Mouse (Mus musculus) CH12.LX (cell line): Measurements from ENCODE around the gene Fbxo42. TPM values are rescaled to one million over a fixed set of nuclear protein-coding genes. Genes with fewer than 3 reads are reported as not detected.
A peak's percentile ranks its signal among the peaks of the same experiment; 100 is the strongest.

Source experiments
- DNase-seq: peaks from one replicate; pipeline ENCODE4 v3.0.0-alpha.2; 2013; ENCODE audit errors: extremely low read depth
- H3K27ac ChIP-seq: 2 replicates; pipeline ENCODE4 v1.5.1; 2012; ENCODE audit warnings: low read depth, mild to moderate bottlenecking, control low read depth, moderate library complexity; ENCODE audit not compliant: insufficient read depth
- H3K27me3 ChIP-seq: replicated peaks from 2 replicates; pipeline ENCODE3; 2012; ENCODE audit warnings: inconsistent platforms
- H3K36me3 ChIP-seq, 2 experiments: replicated peaks in 1 of 2; 2 replicates each; pipeline versions ENCODE3 to v1.6.1; 2012; ENCODE audit warnings: inconsistent platforms in 1 of 2, low read length in 1 of 2, mild to moderate bottlenecking in 1 of 2, mixed read lengths in 1 of 2, moderate library complexity in 1 of 2; ENCODE audit not compliant: control insufficient read depth in 1 of 2, insufficient read depth in 1 of 2
- H3K4me1 ChIP-seq, 2 experiments: 2 replicates each; pipeline ENCODE4 v1.6.1; 2012; ENCODE audit warnings: inconsistent platforms in 1 of 2, moderate library complexity in 1 of 2; ENCODE audit not compliant: insufficient read depth in 2 of 2, control insufficient read depth in 1 of 2
- H3K4me2 ChIP-seq: 2 replicates; pipeline ENCODE4 v1.6.1; 2012; ENCODE audit warnings: low read depth, mild to moderate bottlenecking, control low read depth; ENCODE audit not compliant: poor library complexity, insufficient read depth, severe bottlenecking
- H3K4me3 ChIP-seq, 3 experiments: fragments of 150-350 bp in 1 of 3; sonication (generic) in 1 of 3; replicated peaks in 1 of 3; 2 replicates each; pipeline versions ENCODE3 to v1.5.1; 2011 to 2012; ENCODE audit warnings: low read depth in 2 of 3, low read length in 2 of 3, mild to moderate bottlenecking in 2 of 3, moderate library complexity in 2 of 3, control low read depth in 1 of 3, improper control_type of control experiment in 1 of 3, inconsistent platforms in 1 of 3, mixed read lengths in 1 of 3; ENCODE audit not compliant: poor library complexity in 1 of 3
- H3K79me2 ChIP-seq: replicated peaks from 2 replicates; pipeline ENCODE4 v1.6.1; 2012; ENCODE audit warnings: mild to moderate bottlenecking, moderate library complexity; ENCODE audit not compliant: control insufficient read depth, poor library complexity, insufficient read depth, severe bottlenecking; ENCODE audit errors: extremely low read depth
- H3K9ac ChIP-seq: 2 replicates; pipeline ENCODE4 v1.6.1; 2012; ENCODE audit warnings: low read depth, mild to moderate bottlenecking, control low read depth, moderate library complexity; ENCODE audit not compliant: insufficient read depth
- H3K9me3 ChIP-seq: replicated peaks from 2 replicates; pipeline ENCODE3; 2012; ENCODE audit warnings: low read length, inconsistent platforms, mixed read lengths
- BHLHE40 ChIP-seq: IDR thresholded peaks from 2 replicates; pipeline ENCODE4 v1.6.1; 2011; ENCODE audit warnings: mild to moderate bottlenecking, low read depth, low read length, improper control_type of control experiment
- CHD1 ChIP-seq: IDR thresholded peaks from 2 replicates; pipeline ENCODE4 v1.6.1; 2012; ENCODE audit warnings: low read depth, low read length, improper control_type of control experiment, inconsistent platforms
- CHD2 ChIP-seq: IDR thresholded peaks from 2 replicates; pipeline ENCODE4 v1.6.1; 2011; ENCODE audit warnings: low read length, improper control_type of control experiment
- CTCF ChIP-seq, 2 experiments: IDR thresholded peaks in 1 of 2; conservative IDR thresholded peaks in 1 of 2; 2 replicates each; pipeline ENCODE4 v1.5.1; 2011 to 2012; ENCODE audit warnings: low read depth in 2 of 2, low read length in 2 of 2, improper control_type of control experiment in 1 of 2, inconsistent platforms in 1 of 2, mild to moderate bottlenecking in 1 of 2, moderate library complexity in 1 of 2
- E2F4 ChIP-seq: IDR thresholded peaks from 2 replicates; pipeline ENCODE4 v1.6.1; 2011; ENCODE audit warnings: low read depth, low read length, improper control_type of control experiment; ENCODE audit not compliant: insufficient replicate concordance
- ELF1 ChIP-seq: IDR thresholded peaks from 2 replicates; pipeline ENCODE4 v1.6.1; 2014; ENCODE audit warnings: low read depth, mild to moderate bottlenecking, inconsistent platforms, low read length, improper control_type of control experiment
- EP300 ChIP-seq: IDR thresholded peaks from 2 replicates; pipeline ENCODE4 v1.6.1; 2011; ENCODE audit warnings: low read length, improper control_type of control experiment
- ETS1 ChIP-seq: conservative IDR thresholded peaks from 2 replicates; pipeline ENCODE4 v1.6.1; 2012; ENCODE audit warnings: low read depth, mild to moderate bottlenecking, inconsistent platforms, low read length, improper control_type of control experiment, moderate library complexity
- GABPA ChIP-seq: IDR thresholded peaks from 2 replicates; pipeline ENCODE4 v1.6.1; 2012; ENCODE audit warnings: low read depth, low read length, improper control_type of control experiment, inconsistent platforms; ENCODE audit not compliant: insufficient replicate concordance
- HCFC1 ChIP-seq: IDR thresholded peaks from 2 replicates; pipeline ENCODE4 v1.6.1; 2012; ENCODE audit warnings: low read depth, mild to moderate bottlenecking, inconsistent platforms, low read length, improper control_type of control experiment
- IRF4 ChIP-seq: IDR thresholded peaks from 2 replicates; pipeline ENCODE4 v1.6.1; 2014; ENCODE audit warnings: low read depth, mild to moderate bottlenecking, inconsistent platforms, low read length, improper control_type of control experiment
- JUN ChIP-seq: IDR thresholded peaks from 2 replicates; pipeline ENCODE4 v1.6.1; 2011; ENCODE audit warnings: low read depth, mild to moderate bottlenecking, low read length, improper control_type of control experiment, moderate library complexity; ENCODE audit not compliant: insufficient read depth
- JUND ChIP-seq: conservative IDR thresholded peaks from 2 replicates; pipeline ENCODE4 v1.6.1; 2011; ENCODE audit warnings: low read depth, low read length, improper control_type of control experiment
- KAT2A ChIP-seq: IDR thresholded peaks from 2 replicates; pipeline ENCODE4 v1.6.1; 2012; ENCODE audit warnings: low read length, improper control_type of control experiment, inconsistent platforms; ENCODE audit not compliant: insufficient replicate concordance
- MAFK ChIP-seq: IDR thresholded peaks from 2 replicates; pipeline ENCODE4 v1.6.1; 2011; ENCODE audit warnings: low read length, improper control_type of control experiment; ENCODE audit not compliant: insufficient replicate concordance
- MAX ChIP-seq: IDR thresholded peaks from 2 replicates; pipeline ENCODE4 v1.6.1; 2011; ENCODE audit warnings: low read length, improper control_type of control experiment
- MAZ ChIP-seq: IDR thresholded peaks from 2 replicates; pipeline ENCODE4 v1.6.1; 2012; ENCODE audit warnings: low read depth, mild to moderate bottlenecking, inconsistent platforms, low read length, improper control_type of control experiment, moderate library complexity
- MEF2A ChIP-seq: IDR thresholded peaks from 2 replicates; pipeline ENCODE4 v1.6.1; 2014; ENCODE audit warnings: low read depth, mild to moderate bottlenecking, inconsistent platforms, low read length, improper control_type of control experiment, borderline replicate concordance
- MXI1 ChIP-seq: IDR thresholded peaks from 2 replicates; pipeline ENCODE4 v1.6.1; 2011; ENCODE audit warnings: mild to moderate bottlenecking, low read depth, low read length, improper control_type of control experiment
- MYC ChIP-seq: IDR thresholded peaks from 2 replicates; pipeline ENCODE4 v1.6.1; 2011; ENCODE audit warnings: low read depth, mild to moderate bottlenecking, improper control_type of control experiment, low read length
- NELFE ChIP-seq: IDR thresholded peaks from 2 replicates; pipeline ENCODE4 v1.6.1; 2011; ENCODE audit warnings: low read depth, low read length, improper control_type of control experiment
- NRF1 ChIP-seq: IDR thresholded peaks from 2 replicates; pipeline ENCODE4 v1.6.1; 2014; ENCODE audit warnings: low read depth, mild to moderate bottlenecking, inconsistent platforms, low read length, improper control_type of control experiment, moderate library complexity
- PAX5 ChIP-seq: IDR thresholded peaks from 2 replicates; pipeline ENCODE4 v1.6.1; 2012; ENCODE audit warnings: low read length, inconsistent platforms, mixed read lengths
- POLR2A ChIP-seq: IDR thresholded peaks from 2 replicates; pipeline ENCODE4 v1.6.1; 2011; ENCODE audit warnings: low read depth, mild to moderate bottlenecking, improper control_type of control experiment, low read length
- POLR2AphosphoS2 ChIP-seq: IDR thresholded peaks from 2 replicates; pipeline ENCODE4 v1.6.1; 2011; ENCODE audit warnings: low read depth, low read length, improper control_type of control experiment
- RAD21 ChIP-seq: IDR thresholded peaks from 2 replicates; pipeline ENCODE4 v1.6.1; 2011; ENCODE audit warnings: low read depth, mild to moderate bottlenecking, low read length, improper control_type of control experiment, moderate library complexity
- RCOR1 ChIP-seq: conservative IDR thresholded peaks from 2 replicates; pipeline ENCODE4 v1.6.1; 2012; ENCODE audit warnings: low read depth, mild to moderate bottlenecking, inconsistent platforms, low read length, improper control_type of control experiment
- SIN3A ChIP-seq: IDR thresholded peaks from 2 replicates; pipeline ENCODE4 v1.6.1; 2012; ENCODE audit warnings: low read length, improper control_type of control experiment, inconsistent platforms
- SMC3 ChIP-seq: IDR thresholded peaks from 2 replicates; pipeline ENCODE4 v1.6.1; 2011; ENCODE audit warnings: low read depth, low read length, improper control_type of control experiment
- TBP ChIP-seq: conservative IDR thresholded peaks from 2 replicates; pipeline ENCODE4 v1.6.1; 2011; ENCODE audit warnings: low read depth, low read length, improper control_type of control experiment
- TCF12 ChIP-seq: IDR thresholded peaks from 2 replicates; pipeline ENCODE4 v1.6.1; 2014; ENCODE audit warnings: low read depth, mild to moderate bottlenecking, inconsistent platforms, low read length, improper control_type of control experiment
- UBTF ChIP-seq: IDR thresholded peaks from 2 replicates; pipeline ENCODE4 v1.6.1; 2012; ENCODE audit warnings: low read depth, mild to moderate bottlenecking, inconsistent platforms, low read length, improper control_type of control experiment, moderate library complexity
- USF1 ChIP-seq: IDR thresholded peaks from 2 replicates; pipeline ENCODE4 v1.6.1; 2014; ENCODE audit warnings: low read depth, mild to moderate bottlenecking, inconsistent platforms, low read length, improper control_type of control experiment
- USF2 ChIP-seq: conservative IDR thresholded peaks from 2 replicates; pipeline ENCODE4 v1.6.1; 2011; ENCODE audit warnings: low read depth, low read length, improper control_type of control experiment
- ZC3H11A ChIP-seq: IDR thresholded peaks from 2 replicates; pipeline ENCODE4 v1.6.1; 2012; ENCODE audit warnings: low read depth, mild to moderate bottlenecking, inconsistent platforms, low read length, improper control_type of control experiment
- ZKSCAN1 ChIP-seq: IDR thresholded peaks from 2 replicates; pipeline ENCODE4 v1.6.1; 2012; ENCODE audit warnings: low read depth, inconsistent platforms, low read length, improper control_type of control experiment, borderline replicate concordance
- ZMIZ1 ChIP-seq: IDR thresholded peaks from 2 replicates; pipeline ENCODE4 v1.6.1; 2012; ENCODE audit warnings: low read depth, mild to moderate bottlenecking, inconsistent platforms, low read length, improper control_type of control experiment
- ZNF384 ChIP-seq: IDR thresholded peaks from 2 replicates; pipeline ENCODE4 v1.6.1; 2012; ENCODE audit warnings: low read depth, low read length, improper control_type of control experiment, inconsistent platforms
- dilution Hi-C: fragments of 300-500 bp; cut with MboI; formaldehyde crosslinking; loops from 2 replicates; pipeline ENCODE4 v1.14.3; 2020; ENCODE audit warnings: low sequenced_read_pairs; ENCODE audit not compliant: extremely low pct_unique_long_range_greater_than_20kb, extremely low pct_ligation_motif_present
- in situ Hi-C: fragments of 300-500 bp; cut with MboI; formaldehyde crosslinking; loops from 3 replicates; pipeline ENCODE4 v1.14.3; 2019; ENCODE audit warnings: low sequenced_read_pairs, low pct_ligation_motif_present, low pct_unique_long_range_greater_than_20kb, mixed read lengths
- polyA plus RNA-seq: library from polyadenylated mRNA; unstranded; fragments of >175 nt; gene quantifications from 2 replicates; pipeline ENCODE4 v1.2.1, GENCODE M21; 2012; ENCODE audit warnings: low read depth; ENCODE audit not compliant: insufficient read length
- total RNA-seq, 2 experiments: library from RNA; depleted of rRNA; stranded (reverse); fragments of 300-350 nt in 1 of 2; fragments of >200 nt in 1 of 2; gene quantifications; 2 replicates each; pipeline ENCODE4 v1.2.3; 2012 to 2014

Fbxo42 gene
- total and polyA plus RNA-seq, 3 experiments, result 9.8 to 16.5 (median 14.4) TPM

GRCm38 (mm10) chr4:141142285-141142811 is 5.4 kb upstream of the Fbxo42 start:
- H3K9me3 ChIP-seq, result no peaks in the 10 kb centered on the region
- DNase-seq, result peak; percentile 79
- TF ChIP-seq NELFE (peak; percentile 55; the same call in 1 of the 2 replicates), TBP (0 out of 2 replicates have a peak, but pooled peaks have one; percentile 11), BHLHE40 (no peak), E2F4 (no peak), CHD1 (peak; percentile 83; the same call in 1 of the 2 replicates), UBTF (no peak), USF2 (no peak), JUN (peak; percentile 46), MAX (peak; percentile 49; the same call in 1 of the 2 replicates), ZNF384 (peak; percentile 43; the same call in 1 of the 2 replicates), HCFC1 (peak; percentile 52), MAZ (no peak), ETS1 (peak; percentile 64; the same call in 1 of the 2 replicates), CTCF (conservative IDR thresholded peaks at IDR 0.05 in 1 of 2, IDR thresholded peaks at IDR 0.05 in 1 of 2; ENCODE audit: low read depth in 2 of 2, low read length in 2 of 2) (peak; percentile 92 to 97), ZC3H11A (peak; percentile 6; the same call in 1 of the 2 replicates), MAFK (0 out of 2 replicates have a peak, but pooled peaks have one; percentile 4), SIN3A (peak; percentile 81), POLR2AphosphoS2 (no peak), JUND (peak; percentile 52), EP300 (peak; percentile 68), SMC3 (peak; percentile 66), CHD2 (peak; percentile 40; the same call in 1 of the 2 replicates), ZMIZ1 (no peak), RAD21 (peak; percentile 81), USF1 (no peak), TCF12 (peak; percentile 66; the same call in 1 of the 2 replicates), GABPA (no peak), PAX5 (no peak), ELF1 (peak; percentile 42; the same call in 1 of the 2 replicates), KAT2A (0 out of 2 replicates have a peak, but pooled peaks have one; percentile 54), MYC (peak; percentile 73), ZKSCAN1 (no peak; the same call in 1 of the 2 replicates), NRF1 (peak; percentile 39; the same call in 1 of the 2 replicates), POLR2A (0 out of 2 replicates have a peak, but pooled peaks have one; percentile 20), MEF2A (peak; percentile 14; the same call in 1 of the 2 replicates), RCOR1 (no peak), MXI1 (peak; percentile 69), IRF4 (peak; percentile 36)
- H3K27me3 ChIP-seq, result no peaks in the 10 kb centered on the region
- H3K27ac ChIP-seq, result peak overlapping the region; percentile 84
- in situ Hi-C loops (loop anchor here (10.0 kb wide), 2 partner anchors 72 to 222 kb away; partner anchors contain the start of genes Fam131c and Rsg1), dilution Hi-C loops (no loop called here)
- H3K79me2 ChIP-seq, result peaks cover 17% of the 10 kb centered on the region
- peak overlapping the region in 2 of 3 experiments; percentile 2 to 26 for H3K4me3 ChIP-seq
- no peaks in the 10 kb centered on the region for H3K36me3 ChIP-seq
- H3K4me2 ChIP-seq, result peak overlapping the region; percentile 70
- peaks cover 20 to 54% of the 10 kb centered on the region in 2 experiments for H3K4me1 ChIP-seq
- H3K9ac ChIP-seq, result peak overlapping the region; percentile 18; the same call in 1 of the 2 replicates
